Mouse (Mus musculus) brain, adult 10 weeks (tissue): Measurements from ENCODE around the gene Olfr1348. TPM values are rescaled to one million over a fixed set of nuclear protein-coding genes. Genes with fewer than 3 reads are reported as not detected.

Experiments
- polyA plus RNA-seq: library from polyadenylated mRNA; stranded (reverse); fragments of 350-450 nt; fragmentation: Illumina TruSeq; extraction: RNeasy Lipid Tissue Mini Kit (QIAGEN cat#74804); gene quantifications from one replicate; pipeline ENCODE4 v1.2.3, GENCODE M21; 2015; ENCODE audit warnings: low read depth, low replicate concordance

Olfr1348 gene
- polyA plus RNA-seq: not detected

GRCm38 (mm10) chr7:6508648-6509047 lies at the start of gene Olfr1348:
Olfr1348 (minus strand) TSS chr7:6508748.

GRCm38 (mm10) chr7:6522850-6523249 lies 14.3 kb upstream of the Olfr1348 start, which contains the start of gene Olfr1349:
Olfr1349 (minus strand) TSS chr7:6522950.

GRCm38 (mm10) chr7:6499655-6500054 lies 8.9 kb downstream of the Olfr1348 start, which contains the start of gene Olfr1347:
Olfr1347 (minus strand) TSS chr7:6499755.

GRCm38 (mm10) chr7:6486841-6487240 lies 21.7 kb downstream of the Olfr1348 start, which contains the start of gene Olfr5:
Olfr5 (minus strand) TSS chr7:6486941.

GRCm38 (mm10) chr7:6466951-6467350 lies 41.6 kb downstream of the Olfr1348 start, which contains the start of gene Olfr1346:
Olfr1346 (plus strand) TSS chr7:6467101.

GRCm38 (mm10) chr7:6455868-6456267 lies 52.7 kb downstream of the Olfr1348 start, which contains the start of gene Olfr1336:
Olfr1336 (plus strand) TSS chr7:6456168.

Other genes with a start within 250 kb of the Olfr1348 start
- gene Zfp667, start 222.2 kb downstream of the Olfr1348 start, polyA plus RNA-seq: 10.2 TPM
- 6.4 TPM for gene Zfp583, start 177.5 kb downstream of the Olfr1348 start, polyA plus RNA-seq
- gene Gm3854, start 165.0 kb downstream of the Olfr1348 start, polyA plus RNA-seq: 5.1 TPM
- gene Zfp78, start 145.5 kb downstream of the Olfr1348 start, polyA plus RNA-seq: 4.1 TPM
- 5.9 TPM for gene Zfp28, start 125.5 kb downstream of the Olfr1348 start, polyA plus RNA-seq
- gene Smim17, start 110.0 kb downstream of the Olfr1348 start, polyA plus RNA-seq: 18.7 TPM
- gene Gm20715, start 98.5 kb downstream of the Olfr1348 start, polyA plus RNA-seq: 0.13 TPM
- 1.2 TPM for gene Olfr1344, start 70.1 kb downstream of the Olfr1348 start, polyA plus RNA-seq
- not detected for gene Olfr1336, start 52.6 kb downstream of the Olfr1348 start, polyA plus RNA-seq
- not detected for gene Olfr1346, start 41.6 kb downstream of the Olfr1348 start, polyA plus RNA-seq
- not detected for gene Olfr5, start 21.8 kb downstream of the Olfr1348 start, polyA plus RNA-seq
- gene Olfr1347, start 9.0 kb downstream of the Olfr1348 start, polyA plus RNA-seq: not detected
- gene Olfr1349, start 14.2 kb upstream of the Olfr1348 start, polyA plus RNA-seq: not detected
- not detected for gene Olfr1350, start 56.1 kb upstream of the Olfr1348 start, polyA plus RNA-seq
- gene Zim1, start 187.7 kb upstream of the Olfr1348 start, polyA plus RNA-seq: 7.3 TPM
- gene Peg3, start 221.7 kb upstream of the Olfr1348 start, polyA plus RNA-seq: 127 TPM
- 19.8 TPM for gene Usp29, start 221.8 kb upstream of the Olfr1348 start, polyA plus RNA-seq